Mouse (Mus musculus) lung, adult 2 months (tissue): ENCODE results near the gene Sim2. TPM values are rescaled to one million over a fixed set of nuclear protein-coding genes. Genes with fewer than 3 reads are reported as not detected.

Experiments used
- DNase-seq: peaks from one replicate; pipeline ENCODE4 v3.0.0; 2022
- H3K4me1 ChIP-seq: fragments of 200-500 bp; 2 replicates; pipeline ENCODE4 v1.6.1; 2011; ENCODE audit warnings: low read length; ENCODE audit not compliant: control insufficient read depth, insufficient read depth
- H3K4me3 ChIP-seq: fragments of 200-500 bp; replicated peaks from 2 replicates; pipeline ENCODE3; 2011; ENCODE audit warnings: low read depth, mild to moderate bottlenecking, control low read depth, low read length; ENCODE audit errors: extremely low read depth
- CTCF ChIP-seq: fragments of 200-500 bp; IDR thresholded peaks from 2 replicates; pipeline ENCODE4 v1.5.1; 2011; ENCODE audit warnings: mild to moderate bottlenecking, low read length, control low read depth; ENCODE audit not compliant: insufficient read depth
- POLR2A ChIP-seq: fragments of 200-500 bp; IDR thresholded peaks from 2 replicates; pipeline ENCODE4 v1.6.1; 2011; ENCODE audit warnings: low read depth, mild to moderate bottlenecking, control low read depth, low read length, borderline replicate concordance; ENCODE audit errors: extremely low read depth
- WGBS: fragments of 180-500 bp; shearing (Covaris S2); methylation state at CpG from one replicate; pipeline ENCODE4 v1.1.7; 2018; 5-methylcytosine and 5-hydroxymethylcytosine counted together
- polyA plus RNA-seq: library from polyadenylated mRNA; depleted of rRNA; stranded (reverse); fragments of >200 nt; gene quantifications from 2 replicates; pipeline ENCODE4 v1.2.3, GENCODE M21; 2012

Sim2 gene
- polyA plus RNA-seq, 1 experiment, result 8.8 TPM

- no peak overlapping the region for H3K4me3 ChIP-seq
- no peak for DNase-seq
- TF ChIP-seq CTCF (no peak), POLR2A (no peak)
- WGBS, result 58% methylated on average over 3 of the region's 3 CpGs
- H3K4me1 ChIP-seq, result no peaks in the 10 kb centered on the region
These were observed 37.6 kb downstream of the Sim2 start for GRCm38 (mm10) chr16:94122347-94122746.

DNA sequence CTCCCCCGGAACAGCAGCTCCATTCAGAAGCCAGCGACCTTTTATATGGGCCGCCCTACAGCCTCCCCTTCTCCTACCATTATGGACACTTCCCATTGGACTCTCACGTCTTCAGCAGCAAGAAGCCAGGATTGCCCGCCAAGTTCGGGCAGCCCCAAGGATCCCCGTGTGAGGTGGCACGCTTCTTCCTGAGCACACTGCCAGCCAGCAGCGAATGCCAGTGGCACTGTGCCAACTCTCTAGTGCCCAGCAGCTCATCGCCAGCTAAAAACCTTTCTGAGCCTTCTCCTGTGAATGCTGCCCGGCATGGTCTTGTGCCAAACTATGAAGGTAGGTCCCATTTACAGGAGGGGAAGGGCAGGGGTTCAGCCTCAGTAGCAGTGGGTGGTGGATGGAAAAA, 38.5 kb downstream of the Sim2 start:
- peak; percentile 26 for DNase-seq
- Histone ChIP-seq H3K4me3 (no peak overlapping the region), H3K4me1 (no peaks in the 10 kb centered on the region)
- WGBS, result 55% methylated on average over 11 of the region's 11 CpGs
- no peak for TF ChIP-seq CTCF
- TF ChIP-seq POLR2A, result no peak

- DNase-seq, result no peak
- Histone ChIP-seq H3K4me3 (no peak overlapping the region), H3K4me1 (no peaks in the 10 kb centered on the region)
- no peak for TF ChIP-seq CTCF
- no peak for TF ChIP-seq POLR2A
- WGBS, result 6% methylated on average over 83 of the region's 83 CpGs
These were observed 40.6 kb downstream of the Sim2 start for GRCm38 (mm10) chr16:94125172-94125981.

DNA sequence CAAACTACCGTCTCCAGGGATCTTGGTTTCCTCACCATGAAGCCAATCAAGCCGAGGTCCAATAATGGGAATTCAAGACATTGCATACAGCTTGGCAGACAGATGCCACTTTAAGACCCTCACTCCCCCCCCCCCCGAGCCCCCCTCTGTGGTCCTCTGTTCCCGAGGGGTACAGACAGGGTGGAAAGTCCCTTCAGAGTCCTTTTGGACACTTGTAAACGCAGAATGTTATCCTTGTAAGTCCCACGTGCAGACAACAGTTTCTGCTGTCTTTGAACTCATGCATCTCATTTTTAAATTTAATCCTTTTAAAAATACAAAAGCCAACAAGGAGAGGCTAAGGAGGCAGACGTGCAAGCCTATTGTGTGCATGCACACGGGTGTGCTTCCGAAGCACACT, 41.5 kb downstream of the Sim2 start:
- 46% methylated on average over 9 of the region's 9 CpGs for WGBS
- H3K4me3 ChIP-seq, result no peak overlapping the region
- DNase-seq, result no peak
- TF ChIP-seq POLR2A, result no peak
- no peak for TF ChIP-seq CTCF
- H3K4me1 ChIP-seq, result no peaks in the 10 kb centered on the region

DNA sequence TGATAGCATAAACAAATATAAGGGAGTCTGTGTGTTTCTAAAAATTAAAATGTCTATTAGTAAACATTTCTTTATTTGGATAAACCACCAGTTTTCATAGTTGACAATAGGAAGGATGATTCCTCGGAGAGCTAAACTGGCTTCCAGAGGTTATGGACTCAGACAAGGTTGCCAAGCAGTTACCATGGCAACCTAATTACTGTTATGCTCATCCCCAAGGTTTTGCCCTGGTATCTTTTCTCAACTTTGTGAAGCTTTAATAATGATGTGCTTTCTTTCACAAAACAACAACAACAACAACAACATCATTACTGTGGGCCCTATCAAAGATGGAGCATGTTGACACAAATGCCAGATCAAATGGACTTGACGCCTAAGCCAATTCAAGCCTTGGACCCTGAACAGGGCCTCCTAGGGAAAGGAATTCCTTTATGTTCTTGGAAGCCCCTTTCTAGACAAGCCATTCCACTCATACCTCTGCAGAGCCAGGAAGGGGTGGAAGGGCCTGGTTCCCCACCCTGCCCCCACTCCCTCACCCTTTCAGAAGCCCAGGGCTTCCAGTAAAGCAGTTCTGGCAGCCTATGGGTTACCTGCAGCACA, 43.6 kb downstream of the Sim2 start:
- no peak overlapping the region for H3K4me3 ChIP-seq
- DNase-seq, result no peak
- TF ChIP-seq POLR2A (no peak), CTCF (no peak)
- whole genome bisulfite sequencing, result 73% methylated on average over 2 of the region's 2 CpGs
- H3K4me1 ChIP-seq, result no peaks in the 10 kb centered on the region

DNA sequence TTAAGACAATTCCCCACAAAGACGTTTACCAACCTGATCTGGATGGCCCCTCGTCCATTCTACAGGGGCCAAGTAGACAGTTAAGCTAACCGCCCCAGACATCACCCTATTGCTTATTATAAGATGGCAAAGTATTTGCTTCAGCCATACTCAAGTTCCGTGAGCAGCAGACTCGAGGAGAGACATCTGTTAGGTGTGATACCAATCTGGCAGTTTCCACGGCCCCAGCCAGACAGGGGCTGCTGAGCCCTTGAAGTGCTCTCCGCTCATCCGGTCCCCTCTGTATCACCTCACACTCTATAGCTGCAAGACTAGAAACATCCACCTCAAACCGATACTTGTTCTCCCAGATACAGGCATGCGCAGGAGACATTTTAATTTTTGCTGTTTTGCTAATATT, 49.5 kb downstream of the Sim2 start:
- no peak for DNase-seq
- Histone ChIP-seq H3K4me3 (no peak overlapping the region), H3K4me1 (no peaks in the 10 kb centered on the region)
- 84% methylated on average over 10 of the region's 10 CpGs for WGBS
- no peak for TF ChIP-seq POLR2A
- no peak for TF ChIP-seq CTCF

- TF ChIP-seq POLR2A (no peak), CTCF (no peak)
- Histone ChIP-seq H3K4me1 (no peaks in the 10 kb centered on the region), H3K4me3 (no peak overlapping the region)
- DNase-seq, result no peak
- 84% methylated on average over 10 of the region's 10 CpGs for WGBS
These were observed 56.0 kb downstream of the Sim2 start for GRCm38 (mm10) chr16:94140746-94141145.

DNA sequence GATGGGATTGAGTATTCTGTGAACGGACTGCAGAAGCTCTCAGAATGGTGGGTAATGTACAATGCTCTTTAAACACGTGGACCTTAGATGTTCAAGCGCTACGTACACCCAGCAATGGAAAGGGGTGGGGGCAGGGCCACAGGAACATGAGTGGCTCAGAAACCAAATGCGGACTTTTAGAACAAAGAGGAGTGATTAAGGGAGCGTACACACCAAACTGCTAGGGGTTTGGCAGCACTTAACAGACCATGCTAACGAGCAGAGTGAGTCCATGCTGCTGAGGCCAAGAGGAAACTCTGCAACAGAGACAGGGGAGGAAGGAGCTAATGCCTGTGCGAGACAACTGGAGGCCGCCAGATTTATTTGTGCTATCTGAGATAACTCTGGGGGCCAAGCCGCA, 58.6 kb downstream of the Sim2 start:
- 17% methylated on average over 10 of the region's 10 CpGs for WGBS
- TF ChIP-seq CTCF, result no peak
- no peak for TF ChIP-seq POLR2A
- DNase-seq, result no peak
- Histone ChIP-seq H3K4me1 (no peaks in the 10 kb centered on the region), H3K4me3 (no peak overlapping the region)

DNA sequence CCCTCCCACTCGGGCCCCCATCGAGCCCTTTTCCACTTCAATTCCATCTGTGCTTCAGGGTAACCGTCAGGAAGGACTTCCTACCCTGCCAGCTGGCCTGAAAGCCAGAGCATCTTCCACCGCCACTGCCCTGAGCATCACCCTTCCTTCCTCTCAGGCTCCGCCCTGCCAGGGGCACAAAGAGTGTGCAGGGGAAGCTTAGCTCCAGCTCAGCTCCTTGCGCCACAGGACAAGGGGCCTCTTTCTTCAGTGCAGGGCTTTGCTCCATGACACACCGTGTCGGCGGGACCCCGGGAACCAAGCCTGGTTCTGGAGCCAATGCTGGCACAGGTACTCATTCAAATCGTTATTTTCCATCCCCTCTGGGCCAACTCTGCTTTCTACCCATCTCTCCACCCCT, 63.4 kb downstream of the Sim2 start:
- TF ChIP-seq CTCF, result no peak
- TF ChIP-seq POLR2A, result no peak
- DNase-seq, result no peak
- Histone ChIP-seq H3K4me1 (no peaks in the 10 kb centered on the region), H3K4me3 (no peak overlapping the region)
- 23% methylated on average over 11 of the region's 11 CpGs for WGBS
